Mouse (Mus musculus) macrophage (primary cell): ENCODE results near the gene Tuba8. TPM values are rescaled to one million over a fixed set of nuclear protein-coding genes. Genes with fewer than 3 reads are reported as not detected.
A peak's percentile ranks its signal among the peaks of the same experiment; 100 is the strongest.

Experiments
- H3K27ac ChIP-seq: fragments of 350-480 bp; formaldehyde crosslinking; 2 replicates; pipeline ENCODE4 v1.9.0; 2021
- H3K36me3 ChIP-seq: fragments of 350-480 bp; formaldehyde crosslinking; 2 replicates; pipeline ENCODE4 v1.9.0; 2021; ENCODE audit errors: inconsistent target
- H3K4me3 ChIP-seq: fragments of 350-480 bp; formaldehyde crosslinking; 2 replicates; pipeline ENCODE4 v1.9.0; 2021; ENCODE audit errors: inconsistent target
- H3K79me2 ChIP-seq: fragments of 350-480 bp; formaldehyde crosslinking; 2 replicates; pipeline ENCODE4 v1.9.0; 2021; ENCODE audit errors: inconsistent target
- WGBS: methylation state at CpG from one replicate; pipeline ENCODE4 v1.1.7; 2026; ENCODE audit warnings: inconsistent platforms; ENCODE audit not compliant: missing documents; 5-methylcytosine and 5-hydroxymethylcytosine counted together
- polyA plus RNA-seq: library from polyadenylated mRNA; stranded (reverse); fragments of 250-400 nt; gene quantifications from 3 replicates; pipeline ENCODE4 v1.2.4, GENCODE M21; 2018; ENCODE audit warnings: inconsistent platforms

Tuba8 gene
- polyA plus RNA-seq, 1 experiment from 2014 or later, result 0.07 TPM

DNA sequence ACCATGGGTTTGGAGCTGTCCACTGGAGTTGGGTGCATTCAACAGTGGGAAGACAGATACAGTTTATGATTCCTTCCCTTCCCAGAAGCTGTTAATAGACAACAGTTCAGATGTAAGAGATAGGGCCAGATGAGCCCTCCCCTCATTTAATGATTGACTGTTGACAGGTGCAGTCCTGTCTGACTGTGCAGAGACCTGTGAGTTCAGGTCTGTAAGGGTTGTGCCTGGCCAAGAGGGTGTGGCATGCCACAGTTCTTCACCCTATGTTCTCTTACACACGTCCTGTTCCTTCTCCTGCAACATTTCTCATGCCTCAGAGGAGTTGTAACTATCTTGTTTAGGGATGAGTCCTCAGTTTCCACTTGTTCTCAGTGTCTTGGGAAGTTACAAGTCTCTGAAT, 22.2 kb downstream of the Tuba8 start:
- WGBS, result 90% methylated on average over 1 of the region's 1 CpGs
- Histone ChIP-seq H3K36me3 (no peaks in the 10 kb centered on the region), H3K4me3 (no peak overlapping the region), H3K79me2 (no peaks in the 10 kb centered on the region), H3K27ac (no peak overlapping the region)

GRCm38 (mm10) chr6:121236386-121236785, 25.9 kb downstream of the Tuba8 start:
- H3K4me3 ChIP-seq, result no peak overlapping the region
- 75% methylated on average over 2 of the region's 2 CpGs for WGBS
- no peak overlapping the region for H3K27ac ChIP-seq
- no peaks in the 10 kb centered on the region for H3K36me3 ChIP-seq
- no peaks in the 10 kb centered on the region for H3K79me2 ChIP-seq

DNA sequence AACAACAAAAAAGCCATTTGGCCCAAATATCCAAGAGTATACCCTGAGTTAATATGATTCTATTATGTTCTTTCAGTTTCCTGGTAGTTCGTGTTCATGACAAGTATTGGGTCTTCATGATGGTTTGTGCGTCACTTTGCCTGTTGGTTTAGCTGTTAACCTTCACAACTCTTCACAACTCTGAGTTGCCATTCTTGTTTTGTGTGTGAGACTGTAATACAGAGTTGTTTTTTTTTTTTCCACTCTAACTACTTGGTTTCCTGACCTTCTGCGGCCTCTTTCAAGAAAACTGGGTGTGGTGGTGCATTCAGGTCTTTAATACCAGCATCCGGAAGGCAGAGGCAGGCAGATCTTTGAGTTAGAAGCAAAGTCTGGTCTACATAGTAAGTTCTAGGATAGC, 27.7 kb downstream of the Tuba8 start:
- no peaks in the 10 kb centered on the region; the same call in 1 of the 2 replicates for H3K36me3 ChIP-seq
- H3K4me3 ChIP-seq, result no peak overlapping the region
- no peak overlapping the region for H3K27ac ChIP-seq
- 93% methylated on average over 4 of the region's 4 CpGs for WGBS
- no peaks in the 10 kb centered on the region; the same call in 1 of the 2 replicates for H3K79me2 ChIP-seq

- H3K4me3 ChIP-seq, result no peak overlapping the region
- 58% methylated on average over 2 of the region's 2 CpGs for WGBS
- peaks cover 27% of the 10 kb centered on the region for H3K79me2 ChIP-seq
- no peaks in the 10 kb centered on the region; the same call in 1 of the 2 replicates for H3K36me3 ChIP-seq
- H3K27ac ChIP-seq, result no peak overlapping the region
These were observed 31.3 kb downstream of the Tuba8 start for GRCm38 (mm10) chr6:121241780-121242179.

- H3K27ac ChIP-seq, result no peak overlapping the region
- peaks cover 41% of the 10 kb centered on the region for H3K79me2 ChIP-seq
- H3K4me3 ChIP-seq, result no peak overlapping the region
- 88% methylated on average over 10 of the region's 10 CpGs for WGBS
- no peaks in the 10 kb centered on the region; the same call in 1 of the 2 replicates for H3K36me3 ChIP-seq
These were observed 32.7 kb downstream of the Tuba8 start for GRCm38 (mm10) chr6:121243161-121243560.

DNA sequence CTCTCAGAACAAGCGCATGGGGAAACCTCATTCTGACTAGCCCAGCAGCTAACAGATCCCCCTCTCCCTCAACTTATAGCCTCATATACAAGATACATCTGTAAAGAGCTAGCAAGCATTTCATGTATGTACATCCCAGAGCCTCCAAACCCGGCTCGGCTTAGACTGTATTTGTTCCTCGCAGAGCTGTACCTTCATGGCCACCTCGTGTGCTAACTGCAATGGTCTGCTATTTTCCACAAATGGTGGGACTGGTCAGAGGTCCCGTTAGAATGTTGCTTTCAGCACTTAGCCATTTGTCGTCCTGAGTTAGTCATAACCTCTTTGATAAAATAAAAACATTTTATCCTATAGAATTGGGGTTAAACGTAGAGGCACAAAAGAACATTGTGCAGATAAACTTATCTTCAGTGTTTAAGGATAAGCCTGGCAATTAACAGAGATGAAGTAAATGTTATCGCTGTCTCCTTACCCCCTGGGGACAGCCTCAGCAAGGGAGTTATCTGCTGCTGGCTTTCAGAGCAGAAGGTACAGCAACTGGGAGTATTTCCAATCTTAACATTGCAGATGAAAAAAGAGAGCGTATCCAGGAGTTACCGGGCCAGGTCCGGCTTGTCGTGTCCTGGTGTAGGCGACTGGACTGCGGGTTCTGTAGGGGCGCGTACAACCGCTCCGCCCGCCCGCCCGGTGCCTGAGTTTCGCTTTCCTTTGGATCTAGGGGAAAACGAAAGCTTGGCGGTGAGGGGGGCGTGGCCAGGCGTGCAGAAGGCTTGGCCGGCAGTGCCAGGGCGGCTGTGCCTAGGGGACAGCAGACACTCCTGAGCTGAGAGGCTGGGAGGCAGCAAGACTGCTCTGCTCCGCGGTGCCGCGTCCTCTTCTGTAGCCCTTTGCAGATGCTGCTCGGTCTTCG, 34.9 kb downstream of the Tuba8 start, which contains the start of gene Usp18:
Usp18 (plus strand) TSS at position 780 of the 910 bp plus-strand sequence.
- H3K4me3 ChIP-seq, result peak within 1 kb of the TSS; percentile 66
- peaks cover 10% of the 10 kb centered on the region; the same call in 1 of the 2 replicates for H3K36me3 ChIP-seq
- H3K79me2 ChIP-seq, result peaks cover 63% of the 10 kb centered on the region
- WGBS, result 3% methylated on average over 35 of the region's 35 CpGs
- peak within 1 kb of the TSS; percentile 76 for H3K27ac ChIP-seq

- H3K4me3 ChIP-seq, result peak overlapping the region; percentile 66
- H3K27ac ChIP-seq, result peak overlapping the region; percentile 76
- 9% methylated on average over 4 of the region's 4 CpGs for WGBS
- peaks cover 10% of the 10 kb centered on the region; the same call in 1 of the 2 replicates for H3K36me3 ChIP-seq
- H3K79me2 ChIP-seq, result peaks cover 69% of the 10 kb centered on the region
These were observed 35.5 kb downstream of the Tuba8 start for GRCm38 (mm10) chr6:121246037-121246361.

GRCm38 (mm10) chr6:121250406-121250805, 39.9 kb downstream of the Tuba8 start:
- Histone ChIP-seq H3K79me2 (peaks cover 76% of the 10 kb centered on the region), H3K4me3 (no peak overlapping the region), H3K36me3 (peaks cover 46% of the 10 kb centered on the region), H3K27ac (no peak overlapping the region)
- WGBS, result 100% methylated on average over 1 of the region's 1 CpGs

- 23% methylated on average over 5 of the region's 5 CpGs for WGBS
- peaks cover 78% of the 10 kb centered on the region for H3K79me2 ChIP-seq
- H3K27ac ChIP-seq, result no peak overlapping the region
- H3K36me3 ChIP-seq, result peaks cover 54% of the 10 kb centered on the region
- H3K4me3 ChIP-seq, result no peak overlapping the region
These were observed 40.8 kb downstream of the Tuba8 start for GRCm38 (mm10) chr6:121251256-121251655.

DNA sequence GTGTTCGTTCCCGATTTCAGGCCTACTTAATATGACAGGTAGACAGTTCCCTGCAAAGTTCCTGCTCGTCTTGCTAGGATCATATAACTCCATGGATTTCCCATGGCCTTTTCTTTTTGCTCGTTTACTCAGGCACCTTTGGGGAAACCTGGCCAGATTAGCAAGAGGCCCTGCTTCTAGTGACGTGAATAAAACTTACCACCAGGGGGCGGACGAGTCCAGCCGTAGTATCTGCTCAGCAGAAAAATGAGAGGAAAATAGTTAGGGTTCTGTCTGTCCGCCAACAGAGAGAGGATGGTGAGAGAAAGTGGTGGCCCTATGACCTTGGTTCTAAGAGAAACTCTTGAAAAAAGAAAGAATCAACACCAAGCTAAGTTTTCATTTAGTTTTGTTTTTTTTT, 50.1 kb downstream of the Tuba8 start:
- Histone ChIP-seq H3K79me2 (peaks cover 29% of the 10 kb centered on the region), H3K27ac (no peak overlapping the region), H3K4me3 (no peak overlapping the region), H3K36me3 (peaks cover 93% of the 10 kb centered on the region)
- 16% methylated on average over 7 of the region's 9 CpGs for WGBS

- Histone ChIP-seq H3K27ac (no peak overlapping the region), H3K4me3 (no peak overlapping the region), H3K79me2 (peaks cover 22% of the 10 kb centered on the region), H3K36me3 (peaks cover 93% of the 10 kb centered on the region)
- WGBS, result 48% methylated on average over 8 of the region's 8 CpGs
These were observed 50.7 kb downstream of the Tuba8 start for GRCm38 (mm10) chr6:121261233-121261632.

- no peak overlapping the region for H3K4me3 ChIP-seq
- WGBS, result 97% methylated on average over 10 of the region's 10 CpGs
- peaks cover 93% of the 10 kb centered on the region for H3K36me3 ChIP-seq
- H3K79me2 ChIP-seq, result peaks cover 14% of the 10 kb centered on the region
- no peak overlapping the region for H3K27ac ChIP-seq
These were observed 51.5 kb downstream of the Tuba8 start for GRCm38 (mm10) chr6:121262004-121262403.

DNA sequence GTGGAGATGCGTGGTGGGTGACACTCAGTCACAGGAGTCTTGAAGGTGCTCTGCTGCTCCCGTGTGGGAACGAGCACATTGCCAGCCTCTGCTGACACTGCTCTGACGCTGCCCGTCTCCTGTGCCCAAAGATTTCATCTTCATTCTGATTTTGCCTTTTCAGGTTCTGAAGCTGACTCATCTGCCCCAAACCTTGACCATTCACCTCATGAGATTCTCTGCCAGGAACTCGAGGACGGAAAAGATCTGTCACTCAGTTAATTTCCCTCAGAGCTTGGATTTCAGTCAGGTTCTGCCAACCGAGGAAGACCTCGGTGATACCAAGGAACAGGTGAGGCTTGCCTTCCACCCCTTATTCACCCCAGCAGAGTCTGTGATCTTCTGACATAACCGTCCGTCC, 52.0 kb downstream of the Tuba8 start:
- H3K79me2 ChIP-seq, result peaks cover 10% of the 10 kb centered on the region
- H3K27ac ChIP-seq, result no peak overlapping the region
- peaks cover 94% of the 10 kb centered on the region for H3K36me3 ChIP-seq
- WGBS, result 92% methylated on average over 11 of the region's 11 CpGs
- H3K4me3 ChIP-seq, result no peak overlapping the region

DNA sequence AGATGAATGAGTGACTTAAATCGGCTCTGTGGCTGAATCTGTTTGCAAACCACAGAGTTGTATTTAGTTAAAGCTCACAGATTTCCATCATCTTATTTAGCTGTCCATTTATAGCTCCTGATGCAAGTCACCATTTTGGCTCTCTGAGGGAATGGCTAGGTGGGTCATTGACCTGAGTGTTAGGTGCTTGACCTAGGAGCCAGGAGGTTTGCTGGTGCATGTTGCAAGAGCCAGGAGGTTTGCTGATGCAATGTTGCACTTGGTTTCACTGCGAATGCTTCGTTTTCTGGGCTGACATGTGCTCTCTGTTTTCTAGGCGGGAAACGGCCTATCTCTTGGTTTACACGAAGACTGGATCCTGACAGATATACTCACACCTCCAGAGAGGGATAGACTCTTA, 59.7 kb downstream of the Tuba8 start:
- H3K4me3 ChIP-seq, result no peak overlapping the region
- peaks cover 55% of the 10 kb centered on the region for H3K36me3 ChIP-seq
- no peak overlapping the region for H3K27ac ChIP-seq
- no peaks in the 10 kb centered on the region for H3K79me2 ChIP-seq
- 92% methylated on average over 6 of the region's 6 CpGs for WGBS

GRCm38 (mm10) chr6:121271707-121272074, 61.2 kb downstream of the Tuba8 start:
- peak overlapping the region; percentile 69 for H3K4me3 ChIP-seq
- WGBS, result 40% methylated on average over 4 of the region's 4 CpGs

More at GRCm38 (mm10) chr6:121271707-121272074, 61.2 kb downstream of the Tuba8 start:
- H3K36me3 ChIP-seq, result peaks cover 39% of the 10 kb centered on the region
- no peaks in the 10 kb centered on the region for H3K79me2 ChIP-seq
- no peak overlapping the region for H3K27ac ChIP-seq
